Mouse (Mus musculus) C2C12 (cell line): ENCODE measurements at regions not wholly inside any gene's neighbourhood (a gene's known extent, or its start where the extent isn't known, plus 50 kb on each side); places are given as distances from the start of the nearest gene placed in this dataset.

Experiments used
- H3K27me3 ChIP-seq: one replicate; pipeline ENCODE4 v1.6.1; 2011; ENCODE audit not compliant: control insufficient read depth, insufficient read depth, insufficient read length
- H3K36me3 ChIP-seq: one replicate; pipeline ENCODE4 v1.6.1; 2011; ENCODE audit not compliant: control insufficient read depth, insufficient read depth
- H3K4me3 ChIP-seq: one replicate; pipeline ENCODE4 v1.5.1; 2011; ENCODE audit warnings: mild to moderate bottlenecking, control low read depth; ENCODE audit not compliant: poor library complexity, insufficient read depth, severe bottlenecking
- H3K79me2 ChIP-seq: one replicate; pipeline ENCODE4 v1.6.1; 2011; ENCODE audit not compliant: control insufficient read depth, insufficient read depth
- H3K79me3 ChIP-seq: one replicate; pipeline ENCODE4 v1.6.1; 2011; ENCODE audit warnings: low read depth, control low read depth
- H3ac ChIP-seq: one replicate; pipeline ENCODE3; 2011; ENCODE audit warnings: low read depth; ENCODE audit not compliant: control insufficient read depth, insufficient read length
- CEBPB ChIP-seq: IDR thresholded peaks from one replicate; pipeline ENCODE4 v1.6.1; 2011; ENCODE audit warnings: low read depth, mild to moderate bottlenecking, control low read depth, moderate library complexity
- CTCF ChIP-seq: IDR thresholded peaks from one replicate; pipeline ENCODE4 v1.5.1; 2011; ENCODE audit not compliant: control insufficient read depth, insufficient read depth, insufficient read length
- FOSL1 ChIP-seq: IDR thresholded peaks from one replicate; pipeline ENCODE4 v1.8.0; 2011; ENCODE audit warnings: mild to moderate bottlenecking, low read length; ENCODE audit not compliant: poor library complexity, insufficient read depth, severe bottlenecking
- MAX ChIP-seq: IDR thresholded peaks from one replicate; pipeline ENCODE4 v1.6.1; 2011; ENCODE audit warnings: mild to moderate bottlenecking, control low read depth
- MYOD1 ChIP-seq: IDR thresholded peaks from one replicate; pipeline ENCODE4 v1.6.1; 2011; ENCODE audit warnings: low read depth; ENCODE audit not compliant: control insufficient read depth, insufficient read length
- MYOG ChIP-seq: IDR thresholded peaks from one replicate; pipeline ENCODE4 v1.6.1; 2011; ENCODE audit not compliant: control insufficient read depth, insufficient read length; ENCODE audit errors: extremely low read depth
- USF1 ChIP-seq: IDR thresholded peaks from one replicate; pipeline ENCODE4 v1.6.1; 2011; ENCODE audit warnings: low read depth, mild to moderate bottlenecking, control low read depth, moderate library complexity

DNA sequence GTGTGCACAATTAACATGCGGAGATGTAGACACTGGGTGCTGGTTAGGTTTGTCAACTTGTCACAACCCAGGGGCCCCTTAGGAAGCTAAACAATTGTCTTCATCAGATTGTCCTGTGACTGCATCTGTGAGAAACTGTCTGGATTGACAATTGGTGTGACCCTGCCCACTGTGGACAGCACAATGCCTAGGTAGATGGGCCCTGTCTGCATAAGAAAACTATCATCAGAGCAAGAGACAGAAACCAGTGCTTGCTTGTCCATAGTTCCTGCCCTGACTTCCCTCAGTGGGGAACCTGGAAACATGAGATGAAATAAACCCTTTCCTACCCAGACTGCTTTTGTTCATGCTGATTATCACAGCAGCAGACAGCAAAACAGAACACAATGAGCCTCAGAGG, 63.5 kb upstream of the Tyw5 start:
- TF ChIP-seq USF1 (no peak), MYOG (no peak), FOSL1 (no peak), CTCF (no peak), CEBPB (no peak), MAX (no peak), MYOD1 (no peak)
- no peak overlapping the region for H3K4me3 ChIP-seq
- H3K79me2 ChIP-seq, result no peaks in the 10 kb centered on the region
- no peak overlapping the region for H3ac ChIP-seq
- H3K79me3 ChIP-seq, result no peaks in the 10 kb centered on the region
- H3K27me3 ChIP-seq, result no peaks in the 10 kb centered on the region
- no peaks in the 10 kb centered on the region for H3K36me3 ChIP-seq

- Histone ChIP-seq H3K27me3 (no peaks in the 10 kb centered on the region), H3K79me2 (no peaks in the 10 kb centered on the region), H3K79me3 (no peaks in the 10 kb centered on the region), H3K4me3 (no peak overlapping the region), H3ac (no peak overlapping the region), H3K36me3 (no peaks in the 10 kb centered on the region)
- TF ChIP-seq USF1 (no peak), FOSL1 (no peak), CTCF (no peak), MYOG (no peak), MYOD1 (no peak), MAX (no peak), CEBPB (no peak)
Observed at GRCm38 (mm10) chr1:57472235-57472634, 65.3 kb upstream of the Tyw5 start.

GRCm38 (mm10) chr1:57477725-57478124, 70.8 kb upstream of the Tyw5 start:
- no peaks in the 10 kb centered on the region for H3K27me3 ChIP-seq
- H3ac ChIP-seq, result no peak overlapping the region
- no peaks in the 10 kb centered on the region for H3K79me3 ChIP-seq
- H3K79me2 ChIP-seq, result no peaks in the 10 kb centered on the region
- TF ChIP-seq CTCF (no peak), USF1 (no peak), CEBPB (no peak), MYOG (no peak), MYOD1 (no peak), MAX (no peak)
- no peaks in the 10 kb centered on the region for H3K36me3 ChIP-seq
- no peak overlapping the region for H3K4me3 ChIP-seq

DNA sequence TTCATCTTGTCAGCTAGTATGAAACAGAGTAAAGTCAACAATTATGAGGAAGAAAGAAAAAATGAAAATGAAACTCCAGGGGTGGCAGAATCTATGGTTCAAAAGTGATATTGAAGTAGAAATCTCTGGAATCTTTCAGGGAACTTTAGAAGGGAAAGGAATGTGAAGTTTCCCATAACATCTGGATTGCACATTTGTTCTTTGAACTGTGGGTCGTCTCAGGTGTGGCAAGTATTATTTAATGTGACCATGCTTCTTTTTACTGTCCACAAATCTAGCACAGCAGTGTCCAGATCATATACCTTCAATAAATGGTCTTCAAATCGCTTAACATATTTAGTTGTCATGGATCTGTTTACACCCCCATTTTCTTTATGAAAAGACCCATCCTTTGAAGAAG, 71.2 kb upstream of the Tyw5 start:
- no peaks in the 10 kb centered on the region for H3K79me3 ChIP-seq
- TF ChIP-seq MYOD1, result no peak
- no peak for TF ChIP-seq CTCF
- no peak for TF ChIP-seq CEBPB
- TF ChIP-seq MYOG, result no peak
- no peak for TF ChIP-seq MAX
- TF ChIP-seq USF1, result no peak
- TF ChIP-seq FOSL1, result no peak
- no peaks in the 10 kb centered on the region for H3K36me3 ChIP-seq
- H3K4me3 ChIP-seq, result no peak overlapping the region
- no peaks in the 10 kb centered on the region for H3K27me3 ChIP-seq
- H3K79me2 ChIP-seq, result no peaks in the 10 kb centered on the region
- H3ac ChIP-seq, result no peak overlapping the region

- Histone ChIP-seq H3K4me3 (no peak overlapping the region), H3K36me3 (no peaks in the 10 kb centered on the region), H3K79me2 (no peaks in the 10 kb centered on the region), H3K27me3 (no peaks in the 10 kb centered on the region), H3ac (no peak overlapping the region), H3K79me3 (no peaks in the 10 kb centered on the region)
- TF ChIP-seq MYOD1 (no peak), MAX (no peak), CTCF (no peak), USF1 (no peak), FOSL1 (no peak), MYOG (no peak), CEBPB (no peak)
Observed at GRCm38 (mm10) chr1:57478800-57479199, 71.9 kb upstream of the Tyw5 start.

- Histone ChIP-seq H3ac (no peak overlapping the region), H3K79me2 (no peaks in the 10 kb centered on the region), H3K36me3 (no peaks in the 10 kb centered on the region), H3K27me3 (no peaks in the 10 kb centered on the region), H3K4me3 (no peak overlapping the region), H3K79me3 (no peaks in the 10 kb centered on the region)
- TF ChIP-seq CEBPB (no peak), USF1 (no peak)
Observed at GRCm38 (mm10) chr1:57479566-57479965, 72.7 kb upstream of the Tyw5 start.
